Mouse (Mus musculus) kidney, embryonic 14.5 days (tissue): ENCODE data around the gene Adgrg7. TPM values are rescaled to one million over a fixed set of nuclear protein-coding genes. Genes with fewer than 3 reads are reported as not detected.

Experiments used
- ATAC-seq: fragments of 200-750 bp; cut with Nextera tagmentation; 2 replicates; pipeline ENCODE4 v1.8.0; 2017; ENCODE audit warnings: moderate number of reproducible peaks, mild to moderate bottlenecking, moderate TSS enrichment, moderate library complexity; ENCODE audit not compliant: low FRiP score, low TSS enrichment
- H3K27ac ChIP-seq: fragments of 300-500 bp; sonication (generic); 2 replicates; pipeline ENCODE4 v1.5.1; 2014; ENCODE audit warnings: low read depth, mild to moderate bottlenecking, low read length, moderate library complexity, mixed read lengths
- H3K27me3 ChIP-seq: fragments of 300-500 bp; sonication (generic); 2 replicates; pipeline ENCODE4 v1.6.1; 2014; ENCODE audit warnings: mild to moderate bottlenecking, low read length; ENCODE audit not compliant: control insufficient read depth, insufficient read depth
- H3K36me3 ChIP-seq: fragments of 300-500 bp; sonication (generic); 2 replicates; pipeline ENCODE4 v1.6.1; 2014; ENCODE audit warnings: low read length, mixed read lengths; ENCODE audit not compliant: control insufficient read depth, insufficient read depth
- H3K4me1 ChIP-seq: fragments of 300-500 bp; sonication (generic); 2 replicates; pipeline ENCODE4 v1.6.1; 2014; ENCODE audit warnings: low read length, mixed read lengths; ENCODE audit not compliant: control insufficient read depth, insufficient read depth
- H3K4me2 ChIP-seq: fragments of 300-500 bp; sonication (generic); replicated peaks from 2 replicates; pipeline ENCODE4 v1.6.1; 2014; ENCODE audit warnings: low read depth, mild to moderate bottlenecking, low read length
- H3K4me3 ChIP-seq: fragments of 300-500 bp; sonication (generic); 2 replicates; pipeline ENCODE4 v1.5.1; 2014; ENCODE audit warnings: mild to moderate bottlenecking, low read length
- H3K9ac ChIP-seq: fragments of 300-500 bp; sonication (generic); 2 replicates; pipeline ENCODE4 v1.6.1; 2014; ENCODE audit warnings: low read depth, mild to moderate bottlenecking, low read length, moderate library complexity
- H3K9me3 ChIP-seq: fragments of 300-500 bp; sonication (generic); 2 replicates; pipeline ENCODE4 v1.6.1; 2016; ENCODE audit warnings: low read length; ENCODE audit not compliant: control insufficient read depth
- WGBS: fragments of 180-500 bp; shearing (Covaris S2); extraction: QIAGEN DNeasy Blood & Tissue Kit; methylation state at CpG from one replicate; pipeline ENCODE4 v1.1.7; 2014; 5-methylcytosine and 5-hydroxymethylcytosine counted together
- polyA plus RNA-seq: library from polyadenylated mRNA; unstranded; fragments of >200 nt; fragmentation: Nextera tagmentation; extraction: Ambion mirVana; gene quantifications from 2 replicates; pipeline ENCODE4 v1.2.1, GENCODE M21; 2014

Gene Adgrg7
- polyA plus RNA-seq, result not detected in 2 replicates

GRCm38 (mm10) chr16:56795481-56796139 is at the start of gene Adgrg7:
Gene Adgrg7, minus strand, starts transcription at chr16:56795855.
- H3K36me3 ChIP-seq, result no peaks in the 10 kb centered on the region
- no peaks in the 10 kb centered on the region for H3K27me3 ChIP-seq
- no peak within 1 kb of the TSS for H3K9ac ChIP-seq
- ATAC-seq, result no peak
- no peaks in the 10 kb centered on the region for H3K4me1 ChIP-seq
- H3K4me2 ChIP-seq, result no peak within 1 kb of the TSS
- no peak within 1 kb of the TSS for H3K27ac ChIP-seq
- H3K9me3 ChIP-seq, result no peaks in the 10 kb centered on the region
- WGBS, result 67% methylated on average over 8 of the region's 8 CpGs
- no peak within 1 kb of the TSS for H3K4me3 ChIP-seq

GRCm38 (mm10) chr16:56842988-56843387 is 47.3 kb upstream of the Adgrg7 start:
- Histone ChIP-seq H3K27me3 (no peaks in the 10 kb centered on the region), H3K4me1 (no peaks in the 10 kb centered on the region), H3K36me3 (no peaks in the 10 kb centered on the region), H3K4me3 (no peak overlapping the region), H3K27ac (no peak overlapping the region), H3K9ac (no peak overlapping the region), H3K4me2 (no peak overlapping the region), H3K9me3 (no peaks in the 10 kb centered on the region)
- no peak for ATAC-seq
- 89% methylated on average over 5 of the region's 5 CpGs for WGBS

- H3K27me3 ChIP-seq, result no peaks in the 10 kb centered on the region
- no peaks in the 10 kb centered on the region for H3K9me3 ChIP-seq
- no peak for ATAC-seq
- no peak overlapping the region for H3K4me3 ChIP-seq
- 93% methylated on average over 1 of the region's 1 CpGs for WGBS
- H3K9ac ChIP-seq, result no peak overlapping the region
- no peaks in the 10 kb centered on the region for H3K4me1 ChIP-seq
- no peak overlapping the region for H3K27ac ChIP-seq
- no peak overlapping the region for H3K4me2 ChIP-seq
- H3K36me3 ChIP-seq, result no peaks in the 10 kb centered on the region
Observed at GRCm38 (mm10) chr16:56833312-56833711, 37.7 kb upstream of the Adgrg7 start.

GRCm38 (mm10) chr16:56831986-56832385 is 36.3 kb upstream of the Adgrg7 start:
- no peak overlapping the region for H3K27ac ChIP-seq
- ATAC-seq, result no peak
- no peaks in the 10 kb centered on the region for H3K4me1 ChIP-seq
- no peaks in the 10 kb centered on the region for H3K9me3 ChIP-seq
- H3K4me2 ChIP-seq, result no peak overlapping the region
- H3K4me3 ChIP-seq, result no peak overlapping the region
- H3K9ac ChIP-seq, result no peak overlapping the region
- 90% methylated on average over 2 of the region's 2 CpGs for WGBS
- no peaks in the 10 kb centered on the region for H3K27me3 ChIP-seq
- H3K36me3 ChIP-seq, result no peaks in the 10 kb centered on the region

GRCm38 (mm10) chr16:56801370-56802109 is 5.9 kb upstream of the Adgrg7 start:
- no peaks in the 10 kb centered on the region for H3K27me3 ChIP-seq
- no peak overlapping the region for H3K4me2 ChIP-seq
- no peaks in the 10 kb centered on the region for H3K4me1 ChIP-seq
- H3K9ac ChIP-seq, result no peak overlapping the region
- 85% methylated on average over 6 of the region's 6 CpGs for WGBS
- H3K9me3 ChIP-seq, result no peaks in the 10 kb centered on the region
- no peak overlapping the region for H3K27ac ChIP-seq
- H3K36me3 ChIP-seq, result no peaks in the 10 kb centered on the region
- H3K4me3 ChIP-seq, result no peak overlapping the region
- no peak for ATAC-seq

GRCm38 (mm10) chr16:56800946-56801345 is 5.3 kb upstream of the Adgrg7 start:
- no peak for ATAC-seq
- no peak overlapping the region for H3K4me2 ChIP-seq
- 82% methylated on average over 7 of the region's 7 CpGs for WGBS
- H3K36me3 ChIP-seq, result no peaks in the 10 kb centered on the region
- no peak overlapping the region for H3K27ac ChIP-seq
- no peaks in the 10 kb centered on the region for H3K4me1 ChIP-seq
- no peaks in the 10 kb centered on the region for H3K27me3 ChIP-seq
- H3K9me3 ChIP-seq, result no peaks in the 10 kb centered on the region
- H3K4me3 ChIP-seq, result no peak overlapping the region
- H3K9ac ChIP-seq, result no peak overlapping the region

- Histone ChIP-seq H3K36me3 (no peaks in the 10 kb centered on the region), H3K27me3 (no peaks in the 10 kb centered on the region), H3K4me1 (no peaks in the 10 kb centered on the region), H3K9ac (no peak overlapping the region), H3K4me2 (no peak overlapping the region), H3K27ac (no peak overlapping the region), H3K9me3 (no peaks in the 10 kb centered on the region), H3K4me3 (no peak overlapping the region)
- ATAC-seq, result no peak
- WGBS, result 39% methylated on average over 2 of the region's 2 CpGs
Observed at GRCm38 (mm10) chr16:56800469-56800868, 4.8 kb upstream of the Adgrg7 start.

- no peaks in the 10 kb centered on the region for H3K4me1 ChIP-seq
- no peaks in the 10 kb centered on the region for H3K27me3 ChIP-seq
- no peak overlapping the region for H3K27ac ChIP-seq
- 84% methylated on average over 3 of the region's 3 CpGs for WGBS
- no peaks in the 10 kb centered on the region for H3K36me3 ChIP-seq
- ATAC-seq, result no peak
- no peak overlapping the region for H3K9ac ChIP-seq
- H3K4me3 ChIP-seq, result no peak overlapping the region
- H3K9me3 ChIP-seq, result no peaks in the 10 kb centered on the region
- no peak overlapping the region for H3K4me2 ChIP-seq
Observed at GRCm38 (mm10) chr16:56799541-56800029, 3.9 kb upstream of the Adgrg7 start.

GRCm38 (mm10) chr16:56798873-56799272 is 3.2 kb upstream of the Adgrg7 start:
- no peak overlapping the region for H3K4me2 ChIP-seq
- no peak overlapping the region for H3K9ac ChIP-seq
- 80% methylated on average over 7 of the region's 7 CpGs for WGBS
- H3K4me1 ChIP-seq, result no peaks in the 10 kb centered on the region
- no peaks in the 10 kb centered on the region for H3K9me3 ChIP-seq
- H3K4me3 ChIP-seq, result no peak overlapping the region
- no peaks in the 10 kb centered on the region for H3K36me3 ChIP-seq
- no peak overlapping the region for H3K27ac ChIP-seq
- ATAC-seq, result no peak
- no peaks in the 10 kb centered on the region for H3K27me3 ChIP-seq
